Mouse (Mus musculus) heart, postnatal 4 days (tissue): Measurements from ENCODE around the gene Gm43552. TPM values are rescaled to one million over a fixed set of nuclear protein-coding genes. Genes with fewer than 3 reads are reported as not detected.
A peak's percentile ranks its signal among the peaks of the same experiment; 100 is the strongest.
"Not testable (repeated sequence)": the region's sequence is repeated elsewhere in the genome, so short reads cannot be mapped to it uniquely, and the experiment has no call there.

Source experiments
- DNase-seq: peaks from one replicate; pipeline ENCODE4 v3.0.0; 2021
- total RNA-seq, 2 experiments: library from RNA; stranded (reverse); gene quantifications; 2 replicates each; pipeline ENCODE4 v1.2.3; 2021

Gene Gm43552
- total RNA-seq, 2 experiments from 2014 or later: 3.5 TPM; not detected in 1

- peak; percentile 81 for DNase-seq
Observed at GRCm38 (mm10) chr5:65491767-65492715, 592 bp downstream of the Gm43552 start.

DNA sequence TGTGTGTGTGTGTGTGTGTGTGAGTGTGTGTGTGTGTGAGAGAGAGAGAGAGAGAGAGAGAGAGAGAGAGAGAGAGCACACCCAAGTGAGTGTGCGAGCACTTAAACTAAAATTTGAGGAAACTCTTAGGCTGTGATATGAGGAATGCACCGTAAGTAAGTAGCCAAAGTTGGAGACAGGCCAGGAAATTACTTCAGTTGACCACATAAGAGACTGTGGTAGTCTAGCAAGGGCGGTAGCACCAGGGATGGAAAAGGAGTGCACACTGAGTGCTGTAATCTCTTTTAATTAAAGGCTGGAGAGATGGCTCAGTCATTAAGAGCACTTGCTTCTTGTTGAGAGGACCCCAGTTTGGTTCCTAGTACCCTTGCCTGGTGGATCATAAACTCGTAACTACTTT is 2.8 kb downstream of the Gm43552 start:
- DNase-seq: peak; percentile 29

- DNase-seq: peak; percentile 39
Observed at GRCm38 (mm10) chr5:65488725-65489124, 3.9 kb downstream of the Gm43552 start.

- peak; percentile 10 for DNase-seq
Observed at GRCm38 (mm10) chr5:65487381-65487780, 5.3 kb downstream of the Gm43552 start.

DNA sequence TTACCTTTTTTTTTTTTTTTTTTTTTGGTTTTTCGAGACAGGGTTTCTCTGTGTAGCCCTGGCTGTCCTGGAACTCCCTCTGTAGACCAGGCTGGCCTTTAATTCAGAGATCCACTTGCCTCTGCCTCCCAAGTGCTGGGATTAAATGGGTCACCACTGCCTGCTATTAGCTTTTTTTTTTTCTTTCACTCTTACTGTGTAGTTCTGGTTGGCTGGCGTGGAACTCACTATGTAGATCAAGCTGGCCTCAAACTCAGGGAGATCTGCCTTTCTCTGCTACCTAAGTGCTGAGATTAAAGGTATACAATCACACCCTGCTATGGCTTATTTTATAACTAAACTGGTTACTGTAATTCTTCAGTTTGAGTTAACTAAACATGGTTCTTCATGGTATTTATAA is 6.1 kb downstream of the Gm43552 start:
- DNase-seq: no peak

DNA sequence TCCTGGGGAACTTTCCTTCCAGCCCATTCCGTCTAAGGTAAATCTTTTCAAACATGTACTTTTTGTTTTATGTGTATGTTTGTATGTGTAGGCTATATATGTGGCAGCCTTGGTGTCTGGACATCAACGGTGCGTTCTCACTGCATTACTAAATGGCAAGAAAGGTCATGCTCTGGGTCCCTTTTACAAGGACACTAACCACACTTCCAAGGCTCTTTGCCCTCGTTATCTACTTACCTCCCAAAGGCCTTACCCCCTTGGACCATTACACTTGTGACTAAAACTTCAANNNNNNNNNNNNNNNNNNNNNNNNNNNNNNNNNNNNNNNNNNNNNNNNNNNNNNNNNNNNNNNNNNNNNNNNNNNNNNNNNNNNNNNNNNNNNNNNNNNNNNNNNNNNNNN is 9.6 kb downstream of the Gm43552 start:
- no peak for DNase-seq

- no peak for DNase-seq
Observed at GRCm38 (mm10) chr5:65480511-65480910, 12.1 kb downstream of the Gm43552 start.

- DNase-seq: no peak
Observed at GRCm38 (mm10) chr5:65479681-65480445, 12.8 kb downstream of the Gm43552 start.

DNA sequence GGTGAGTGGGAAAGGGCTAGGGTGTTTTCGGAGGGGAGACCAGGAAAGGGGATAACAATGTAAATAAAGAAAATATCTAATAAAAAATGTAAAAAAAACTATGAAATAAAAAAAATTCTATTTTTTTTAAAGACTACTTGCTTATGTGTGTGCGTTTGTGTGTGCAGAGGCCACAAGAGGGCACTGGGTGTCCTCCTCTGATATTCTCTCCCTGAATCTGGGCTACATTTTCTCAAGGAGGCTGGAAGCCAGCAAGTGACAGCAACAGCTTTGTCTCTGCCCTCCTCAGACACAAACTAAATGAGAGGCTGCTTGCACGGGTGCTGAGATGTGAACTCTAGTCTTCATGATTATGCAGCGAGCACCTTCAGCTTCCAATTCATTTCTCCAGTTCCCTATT is 14.4 kb downstream of the Gm43552 start:
- DNase-seq: peak; percentile 41

GRCm38 (mm10) chr5:65476739-65477138 is 15.9 kb downstream of the Gm43552 start:
- DNase-seq: not testable (repeated sequence)

DNA sequence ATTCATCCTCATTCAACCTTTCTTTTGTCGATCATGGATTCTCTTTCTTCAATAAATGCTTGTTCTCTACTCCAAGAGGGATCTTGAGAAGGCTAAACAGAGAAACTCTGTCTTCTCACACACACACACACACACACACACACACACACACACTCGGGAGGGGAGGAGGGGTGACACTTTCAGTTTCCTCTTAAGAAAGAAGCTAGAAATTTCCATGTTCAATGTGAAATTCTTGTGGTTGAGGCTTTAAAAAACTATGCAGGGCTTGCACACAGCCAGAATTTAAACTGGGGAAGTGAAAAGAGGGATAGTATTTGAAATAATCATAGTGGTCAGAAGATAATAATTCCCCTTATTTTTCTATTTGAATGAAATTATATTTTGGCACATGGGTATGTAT is 16.8 kb downstream of the Gm43552 start:
- no peak for DNase-seq

GRCm38 (mm10) chr5:65469766-65470165 is 22.9 kb downstream of the Gm43552 start:
- DNase-seq: no peak

- DNase-seq: no peak
Observed at GRCm38 (mm10) chr5:65466911-65467310, 25.7 kb downstream of the Gm43552 start.

GRCm38 (mm10) chr5:65460361-65460760 is 32.3 kb downstream of the Gm43552 start:
- no peak for DNase-seq

DNA sequence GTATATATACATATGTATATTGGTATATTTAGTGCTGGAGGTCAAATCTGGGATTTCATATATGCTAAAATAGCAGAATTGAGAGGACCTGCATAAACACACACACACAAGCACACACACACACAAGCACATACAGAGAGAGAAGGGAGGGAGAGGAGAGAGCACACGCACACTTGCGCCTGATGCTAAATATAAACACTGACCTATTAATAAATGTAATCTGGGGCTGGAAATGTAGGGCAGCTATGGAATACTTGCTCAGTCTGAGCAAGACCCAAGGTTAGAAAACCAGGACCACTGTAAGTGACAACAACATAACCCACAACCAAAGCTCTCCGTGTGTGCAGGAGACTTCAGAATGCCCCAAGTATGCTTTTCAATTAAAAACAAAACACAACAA is 33.2 kb downstream of the Gm43552 start:
- peak; percentile 22 for DNase-seq

DNA sequence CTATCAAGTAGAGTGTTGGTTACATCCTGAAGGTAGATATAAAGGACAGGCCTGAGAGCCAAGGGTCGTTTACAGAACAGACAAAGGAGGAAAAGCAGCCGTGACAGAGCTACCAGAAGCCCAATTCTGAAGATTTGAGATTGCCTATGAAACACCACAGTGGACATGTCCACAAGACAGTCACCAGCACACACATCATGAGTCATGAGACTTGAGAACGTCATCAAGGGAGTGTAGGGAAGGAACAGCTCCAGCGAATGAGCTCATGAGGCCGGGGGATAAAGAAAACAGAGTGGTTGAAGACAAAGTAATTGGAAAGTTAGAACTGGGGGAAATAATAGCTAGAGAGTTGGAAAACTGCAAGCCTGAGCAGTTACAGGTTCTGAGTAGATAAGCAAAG is 34.8 kb downstream of the Gm43552 start:
- peak; percentile 44 for DNase-seq

DNA sequence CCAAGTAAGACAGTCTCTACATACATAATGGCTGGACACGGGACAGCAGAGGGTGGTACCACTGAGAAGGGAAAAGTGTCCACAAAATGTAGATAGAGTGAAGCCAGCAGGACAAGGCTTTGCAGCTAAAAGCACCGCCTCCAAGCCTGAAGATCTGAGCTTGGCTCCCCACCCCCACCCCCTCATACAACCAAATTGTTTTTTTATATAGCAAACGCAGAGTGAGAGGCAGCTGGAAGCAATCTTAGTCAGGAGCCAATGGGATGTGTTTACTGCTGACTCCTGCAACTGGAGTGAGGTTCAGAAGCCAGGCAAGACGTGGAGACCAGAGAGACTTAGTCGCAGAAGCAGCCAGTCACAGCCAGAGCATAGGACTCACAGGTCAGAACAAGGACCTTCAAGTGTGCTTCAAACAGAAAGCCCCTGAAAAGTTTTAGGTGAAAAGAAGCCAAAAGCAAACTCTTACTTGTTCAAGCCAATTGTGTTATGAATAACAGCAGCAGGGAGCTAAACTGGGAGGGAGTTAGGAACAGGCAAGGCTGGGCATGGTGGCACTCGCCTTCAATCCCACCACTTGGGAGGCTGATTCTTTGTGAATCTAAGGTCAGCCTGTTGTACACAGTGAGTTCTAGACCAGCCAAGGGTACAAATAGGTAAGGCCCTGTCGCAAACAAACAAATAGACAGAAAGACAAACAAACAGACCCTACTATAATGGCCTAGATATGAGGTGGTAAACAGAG is 35.4 kb downstream of the Gm43552 start:
- peak; percentile 37 for DNase-seq

DNA sequence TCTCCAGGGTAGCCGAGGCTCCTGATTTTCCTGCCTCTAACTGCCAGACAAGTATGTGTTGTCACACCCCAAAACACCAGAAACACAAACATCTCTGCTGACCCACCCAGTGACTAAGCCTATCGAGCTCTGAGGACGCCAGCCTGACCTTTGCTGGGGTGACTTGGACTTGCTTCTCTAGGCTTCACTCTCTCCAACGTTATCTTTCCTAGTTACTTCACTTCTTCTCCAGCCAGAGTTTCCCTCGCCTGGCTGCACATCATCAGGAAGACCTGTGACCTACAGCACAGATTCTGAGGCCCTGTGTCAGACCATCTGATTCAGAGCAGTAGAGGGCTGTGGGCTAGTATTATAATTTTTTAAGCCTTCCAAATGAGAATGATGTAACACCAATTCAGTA is 37.9 kb downstream of the Gm43552 start:
- peak; percentile 41 for DNase-seq

- no peak for DNase-seq
Observed at GRCm38 (mm10) chr5:65448941-65449340, 43.7 kb downstream of the Gm43552 start.

DNA sequence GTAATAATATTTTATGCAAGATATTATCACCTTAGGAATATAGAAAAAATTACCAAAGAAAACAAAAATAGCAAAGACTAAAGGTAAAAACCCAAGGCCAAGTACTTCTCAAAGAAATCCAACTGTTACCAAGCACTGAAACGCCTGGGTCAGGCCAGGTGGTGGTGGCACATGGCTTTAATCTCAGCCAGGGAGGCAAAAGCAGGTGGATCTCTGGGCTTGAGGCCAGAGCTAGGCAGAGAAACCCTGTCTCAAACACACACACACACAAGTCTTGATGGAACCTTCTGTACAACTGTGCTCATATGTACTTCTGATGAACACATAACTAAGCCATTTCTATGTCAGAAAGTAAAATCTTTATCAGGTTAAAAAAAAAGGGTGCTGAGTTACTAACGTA is 44.8 kb downstream of the Gm43552 start:
- no peak for DNase-seq

DNA sequence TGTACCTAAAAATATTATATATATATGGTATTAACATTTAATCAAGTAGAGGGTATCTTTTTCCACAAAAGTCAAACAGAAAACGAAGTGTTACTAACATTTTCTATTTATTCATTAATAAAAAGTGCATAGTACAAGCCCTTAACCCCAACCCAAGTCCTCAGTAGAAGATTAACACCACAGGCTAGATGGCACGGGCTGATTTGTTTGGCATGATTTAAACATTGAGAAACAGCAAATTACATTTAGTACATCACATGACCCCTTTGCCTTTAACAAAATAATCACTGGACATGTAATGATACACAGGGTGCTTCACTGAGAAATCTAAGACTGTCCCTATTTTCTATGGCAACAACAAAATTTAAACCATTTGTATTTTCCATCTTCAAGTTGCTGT is 45.9 kb downstream of the Gm43552 start:
- no peak for DNase-seq

GRCm38 (mm10) chr5:65444981-65445380 is 47.7 kb downstream of the Gm43552 start:
- no peak for DNase-seq

DNA sequence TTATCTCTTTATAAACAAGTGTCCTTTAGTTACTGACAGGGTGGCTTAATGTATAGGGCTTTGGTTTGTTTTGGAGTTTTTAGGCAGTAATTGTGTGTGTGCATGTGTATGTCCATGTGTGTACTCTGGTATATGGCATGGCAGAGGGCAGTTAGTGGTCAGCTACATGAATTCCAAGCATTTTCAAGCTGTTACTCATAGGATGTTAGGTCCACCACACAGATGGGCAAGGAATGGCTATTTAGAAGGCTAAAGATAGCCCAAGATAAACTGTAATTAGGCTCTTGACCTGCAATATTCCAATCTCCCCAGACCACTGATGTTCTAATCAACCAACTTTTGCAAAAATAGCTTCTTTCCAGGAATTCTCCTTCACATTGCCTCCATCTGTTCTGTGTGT is 54.6 kb downstream of the Gm43552 start:
- DNase-seq: no peak
